Mouse (Mus musculus) CD4-positive, CD25-positive, alpha-beta regulatory T cell, adult 4 months (primary cell): ENCODE measurements around the gene Zfp523. TPM values are rescaled to one million over a fixed set of nuclear protein-coding genes. Genes with fewer than 3 reads are reported as not detected.

ENCODE experiments used
- ATAC-seq: one replicate; pipeline ENCODE4 v1.8.0; 2017
- polyA plus RNA-seq, 2 experiments: library from polyadenylated mRNA; unstranded; fragments of 100-300 nt; shearing (Covaris generic); gene quantifications; one replicate each; pipeline ENCODE4 v1.2.1; 2017

The Zfp523 gene
- polyA plus RNA-seq, 2 experiments from 2014 or later, result 2.9 to 5.5 TPM

DNA sequence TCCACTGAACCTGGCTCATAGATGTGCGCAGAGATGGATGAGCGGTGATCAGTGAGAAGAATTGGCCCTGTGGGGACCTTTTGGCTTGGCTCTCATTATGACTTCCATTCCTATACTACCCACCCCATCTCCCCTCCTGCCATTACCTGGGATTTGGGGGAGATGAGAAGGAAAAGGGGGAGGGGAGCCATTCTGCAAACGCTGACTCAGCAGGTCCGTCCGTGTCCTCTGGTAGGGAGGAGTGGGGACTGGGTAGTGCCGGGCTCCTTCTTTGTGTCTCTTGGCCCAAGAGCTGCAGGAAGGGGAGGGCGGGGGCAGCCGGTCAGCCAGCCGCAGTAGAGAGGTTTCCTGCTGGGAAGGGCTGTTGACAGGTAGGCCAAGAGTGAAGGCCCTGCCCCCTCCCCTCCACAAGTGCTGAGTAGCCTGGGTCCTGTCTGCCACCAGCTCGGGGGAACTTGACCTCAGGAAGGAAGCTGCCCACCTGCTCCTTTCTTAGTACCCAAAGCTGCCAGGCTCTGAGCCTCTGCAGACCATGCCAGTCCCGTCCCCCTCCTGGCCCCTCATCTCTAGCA lies 15.5 kb upstream of the Zfp523 start:
- ATAC-seq, result no peak

DNA sequence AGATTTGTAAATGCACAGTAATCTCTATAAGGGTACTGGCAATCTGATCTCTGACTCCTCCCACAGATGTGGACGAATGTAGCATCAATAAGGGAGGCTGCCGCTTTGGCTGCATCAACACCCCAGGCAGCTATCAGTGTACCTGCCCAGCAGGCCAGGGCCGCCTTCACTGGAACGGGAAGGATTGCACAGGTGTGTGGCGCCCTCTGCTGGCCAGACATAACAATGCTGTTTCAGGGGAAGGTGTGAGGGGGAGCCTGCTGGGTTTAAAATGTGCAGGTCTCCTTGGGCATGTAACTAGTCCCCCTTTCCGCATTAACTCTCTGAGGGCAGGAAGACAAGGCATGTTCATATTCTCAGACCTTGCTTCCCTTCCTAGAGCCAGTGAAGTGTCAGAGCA lies 13.3 kb upstream of the Zfp523 start:
- peak; percentile 72 for ATAC-seq

- no peak for ATAC-seq
Measured at GRCm38 (mm10) chr17:28170460-28171305, 6.2 kb upstream of the Zfp523 start.

- ATAC-seq, result no peak
Measured at GRCm38 (mm10) chr17:28172690-28173089, 4.2 kb upstream of the Zfp523 start.

DNA sequence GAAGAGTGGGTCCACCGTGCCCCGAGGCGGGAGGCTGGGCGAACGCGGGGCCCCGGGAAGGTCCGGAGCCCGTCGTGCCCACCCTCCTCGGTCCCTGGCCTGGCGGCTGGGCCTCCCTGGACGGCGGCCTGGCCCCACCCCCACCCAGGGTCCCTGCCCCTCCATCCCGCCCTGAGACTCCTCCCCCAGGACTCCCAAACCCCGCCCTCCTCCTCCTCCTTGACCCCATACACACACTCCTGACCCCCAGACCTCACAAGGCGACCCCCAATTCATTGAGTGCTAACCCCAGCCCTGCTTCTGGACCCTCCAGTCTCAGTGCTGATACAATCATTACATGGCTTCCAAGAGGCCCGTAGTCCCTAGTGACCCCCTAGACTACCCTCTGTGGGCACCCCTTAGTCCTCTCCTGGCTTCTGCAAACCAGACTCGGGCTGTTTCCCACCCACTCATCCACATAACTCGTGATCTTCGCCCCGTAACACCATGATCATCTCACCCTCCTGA lies 664 bp downstream of the Zfp523 start:
- no peak for ATAC-seq

GRCm38 (mm10) chr17:28180331-28180730 lies 3.4 kb downstream of the Zfp523 start:
- ATAC-seq, result no peak

- no peak for ATAC-seq
Measured at GRCm38 (mm10) chr17:28180783-28181544, 4.0 kb downstream of the Zfp523 start.

DNA sequence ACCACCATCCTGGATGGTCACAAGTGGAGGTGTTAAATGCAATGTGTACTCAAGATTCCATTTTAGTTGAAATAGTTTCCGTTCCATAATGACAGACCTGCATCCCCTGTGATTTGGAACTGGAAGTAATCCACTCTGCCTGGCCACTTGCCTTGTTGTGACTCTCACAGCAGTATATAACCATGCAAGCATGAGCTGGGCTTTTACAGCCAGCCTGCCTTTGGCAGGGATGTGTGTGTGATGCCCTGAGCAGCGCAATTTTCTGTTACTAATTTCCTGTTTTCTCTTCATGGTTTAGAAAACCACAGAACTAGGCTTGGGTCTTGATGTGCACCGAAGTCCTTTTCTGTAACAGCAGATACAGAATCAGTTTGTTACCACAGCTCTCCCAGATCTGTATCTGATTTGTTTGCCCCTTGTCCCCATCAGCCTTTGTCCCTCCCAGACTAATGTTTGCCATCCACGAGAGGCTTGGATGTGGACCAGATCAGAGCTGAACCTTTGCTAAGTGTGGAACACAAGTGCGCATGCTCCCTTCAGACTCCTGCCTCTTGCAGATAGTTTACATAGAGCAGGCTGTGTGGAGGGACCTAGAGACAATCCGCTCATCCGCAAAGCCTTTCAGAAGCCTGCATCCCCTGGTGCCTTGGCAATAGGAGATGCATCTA lies 8.2 kb downstream of the Zfp523 start:
- no peak for ATAC-seq

DNA sequence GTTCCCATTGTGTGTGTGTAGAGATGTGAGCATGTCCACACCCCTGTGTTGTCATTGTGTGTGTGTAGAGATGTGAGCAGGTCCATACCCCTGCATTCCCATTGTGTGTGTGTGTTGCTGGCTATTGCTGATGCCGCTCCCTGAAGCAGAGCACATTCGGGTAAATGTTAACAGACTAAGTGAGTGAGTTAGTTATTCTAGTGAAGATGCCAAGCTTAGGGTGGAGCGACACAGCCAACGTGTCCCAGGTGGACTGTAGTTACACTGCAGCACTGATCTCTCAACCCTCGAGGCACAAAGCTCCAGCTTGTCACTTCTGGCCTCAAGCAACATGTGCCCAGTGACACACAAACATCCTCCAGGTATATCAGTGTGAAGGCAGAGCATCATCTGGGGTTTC lies 11.4 kb downstream of the Zfp523 start:
- no peak for ATAC-seq

DNA sequence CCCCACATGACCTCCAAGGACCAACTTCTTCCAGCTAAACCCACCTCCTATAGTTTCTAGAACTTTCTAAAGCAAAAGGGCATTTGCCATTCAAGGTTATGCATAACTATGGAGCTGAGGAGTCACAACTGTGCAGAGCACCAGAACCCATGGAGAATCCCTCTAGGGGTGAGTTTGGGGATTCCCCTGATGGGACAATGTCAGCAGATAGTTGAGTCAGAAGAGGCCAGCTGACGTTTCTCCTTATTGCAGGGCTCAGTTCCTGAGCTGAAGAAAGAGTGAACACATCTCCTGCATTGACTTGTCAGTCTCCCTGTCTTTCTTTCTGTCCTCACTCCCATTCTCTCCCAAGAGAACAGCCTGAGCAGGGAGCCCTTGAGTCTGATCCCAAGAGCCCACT lies 15.8 kb downstream of the Zfp523 start:
- no peak for ATAC-seq

GRCm38 (mm10) chr17:28193559-28193958 lies 16.6 kb downstream of the Zfp523 start:
- no peak for ATAC-seq

DNA sequence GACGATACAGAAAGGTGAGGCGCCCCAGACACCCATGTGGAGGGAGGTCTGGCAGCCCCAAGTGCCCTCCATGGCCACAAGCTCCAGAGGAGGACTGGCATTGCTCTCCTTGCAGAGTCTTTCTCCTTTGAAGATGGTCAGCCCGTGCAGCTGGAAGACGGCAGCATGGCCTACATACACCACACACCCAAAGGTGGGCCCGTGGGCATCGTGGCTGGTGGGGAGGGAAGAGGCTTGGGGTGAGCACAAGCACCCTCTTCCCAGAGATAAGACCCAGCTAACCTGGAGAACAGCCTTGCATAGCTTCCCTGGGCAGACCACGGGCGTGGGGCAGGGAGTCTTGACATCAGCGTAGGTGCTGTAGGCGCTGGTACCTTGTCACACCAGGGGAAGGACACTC lies 18.1 kb downstream of the Zfp523 start:
- no peak for ATAC-seq

GRCm38 (mm10) chr17:28197646-28198045 lies 20.7 kb downstream of the Zfp523 start:
- no peak for ATAC-seq

DNA sequence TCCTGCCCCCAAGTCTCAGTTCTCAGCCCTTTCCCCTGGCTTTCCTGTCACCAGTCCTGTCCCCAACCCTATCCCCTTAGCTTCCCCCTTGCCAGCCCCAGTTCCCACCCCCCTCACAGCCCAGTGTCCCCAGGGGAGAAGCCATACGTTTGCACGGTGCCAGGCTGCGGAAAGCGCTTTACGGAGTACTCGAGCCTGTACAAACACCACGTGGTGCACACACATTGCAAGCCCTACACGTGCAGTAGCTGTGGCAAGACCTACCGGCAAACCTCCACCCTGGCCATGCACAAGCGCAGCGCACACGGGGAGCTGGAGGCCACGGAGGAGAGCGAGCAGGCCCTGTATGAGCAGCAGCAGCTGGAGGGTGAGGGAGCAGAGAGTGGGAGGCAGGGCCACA lies 25.1 kb downstream of the Zfp523 start:
- no peak for ATAC-seq

DNA sequence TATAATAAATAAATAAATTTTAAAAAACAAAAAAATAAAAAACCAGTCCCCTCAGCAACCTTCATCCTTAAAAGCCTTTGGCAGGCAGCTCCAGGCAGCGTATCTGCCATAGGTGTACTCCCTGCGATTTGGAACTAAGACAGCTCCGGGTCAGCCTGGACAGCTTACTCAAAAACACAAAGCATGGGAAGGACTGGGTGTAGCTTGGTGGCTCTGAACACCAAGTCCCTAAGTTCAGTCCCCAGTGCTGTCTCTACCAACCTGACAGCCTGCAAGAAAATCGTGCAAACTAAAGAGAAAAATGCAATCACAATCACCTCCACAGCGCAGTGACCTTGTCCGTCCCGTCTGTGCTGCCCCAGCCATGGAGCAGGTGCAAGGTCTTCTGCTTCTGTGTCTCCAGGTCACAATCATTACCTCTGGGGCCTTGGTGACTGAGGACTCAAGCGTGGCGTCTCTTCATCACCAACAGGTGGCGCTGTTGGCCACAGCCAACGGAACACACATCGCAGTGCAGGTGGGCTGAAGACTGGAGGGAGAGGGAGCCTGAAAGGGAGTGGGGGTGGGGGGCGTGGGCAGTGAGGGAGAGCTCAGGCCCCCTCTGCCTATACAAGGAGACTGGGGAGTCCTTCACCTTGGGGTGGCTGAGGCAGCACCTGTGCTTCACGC lies 27.3 kb downstream of the Zfp523 start:
- no peak for ATAC-seq

DNA sequence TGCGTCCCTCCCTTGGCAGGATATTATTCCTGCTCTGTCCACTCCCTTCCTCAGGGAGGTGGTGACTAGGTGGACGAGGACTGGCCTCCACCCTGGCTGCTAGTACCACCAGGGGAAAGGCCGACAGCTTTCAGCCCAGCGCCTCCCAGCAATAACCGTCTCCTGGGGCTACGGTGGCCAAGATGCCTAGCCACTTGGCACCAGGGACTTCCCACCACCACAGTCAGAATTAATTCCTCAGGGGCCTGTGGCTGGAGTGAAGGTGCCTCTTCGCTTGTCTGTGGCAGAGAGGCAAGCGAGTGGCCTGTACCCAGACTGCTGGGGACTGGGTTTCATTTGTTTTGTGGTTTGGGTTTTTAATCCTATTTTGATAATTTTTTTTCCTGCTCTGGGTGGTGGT lies 28.5 kb downstream of the Zfp523 start:
- no peak for ATAC-seq

DNA sequence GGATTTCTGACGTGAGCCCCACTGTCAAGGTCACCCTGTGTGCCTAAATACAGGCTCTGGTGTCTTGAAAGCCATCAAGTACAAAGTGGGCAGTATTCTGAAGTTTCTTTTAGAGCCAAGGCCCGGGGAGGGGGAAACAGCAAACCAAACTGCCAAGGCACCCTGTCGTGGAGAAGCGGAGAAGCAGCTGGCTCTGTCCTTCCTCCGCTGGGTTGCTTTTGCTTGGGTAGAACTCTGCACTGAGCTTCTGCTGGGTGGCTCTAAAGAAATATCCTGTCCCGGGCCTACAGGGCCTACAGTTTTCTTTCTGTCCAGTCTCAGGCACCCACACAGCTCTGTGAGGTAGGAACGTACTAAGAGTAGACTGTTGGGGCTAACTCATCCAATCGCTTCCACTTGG lies 30.2 kb downstream of the Zfp523 start:
- ATAC-seq, result no peak

DNA sequence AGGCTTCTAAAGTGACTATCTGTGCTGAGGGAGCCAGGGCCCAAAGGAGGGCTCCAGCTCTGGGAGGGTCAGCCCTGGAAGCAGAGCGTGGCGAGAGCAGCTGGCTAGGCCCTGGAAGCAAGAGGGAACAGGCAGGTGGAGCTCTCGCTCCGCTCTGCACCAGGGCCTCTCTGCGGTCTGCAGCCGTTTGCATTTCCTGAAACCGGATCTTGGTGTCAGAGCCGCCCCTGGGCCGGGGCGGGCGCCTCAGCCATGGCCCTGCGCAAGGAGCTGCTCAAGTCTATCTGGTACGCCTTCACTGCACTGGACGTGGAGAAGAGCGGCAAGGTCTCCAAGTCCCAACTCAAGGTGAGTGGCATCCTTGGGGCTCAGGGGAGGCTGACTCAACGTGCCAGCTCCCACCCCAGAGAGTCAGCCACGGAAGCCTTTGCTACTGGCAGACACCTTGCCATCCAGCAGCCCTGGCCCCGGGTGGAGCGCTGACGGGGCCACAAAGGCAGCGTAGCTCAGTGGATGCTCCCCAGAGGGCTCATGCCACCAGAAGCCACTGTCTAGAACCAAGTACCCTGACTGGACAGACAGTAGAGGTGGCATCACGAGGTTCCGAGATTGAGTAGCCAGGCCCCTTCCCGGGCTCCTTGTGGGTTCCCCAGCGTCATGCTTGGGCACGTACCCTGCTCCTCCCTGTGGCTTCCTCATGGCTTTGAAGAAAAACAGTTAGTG lies 30.8 kb downstream of the Zfp523 start, which contains the start of gene Def6:
Gene Def6, plus strand, starts transcription at position 188 of the 723 bp plus-strand sequence.
- peak; percentile 73 for ATAC-seq

DNA sequence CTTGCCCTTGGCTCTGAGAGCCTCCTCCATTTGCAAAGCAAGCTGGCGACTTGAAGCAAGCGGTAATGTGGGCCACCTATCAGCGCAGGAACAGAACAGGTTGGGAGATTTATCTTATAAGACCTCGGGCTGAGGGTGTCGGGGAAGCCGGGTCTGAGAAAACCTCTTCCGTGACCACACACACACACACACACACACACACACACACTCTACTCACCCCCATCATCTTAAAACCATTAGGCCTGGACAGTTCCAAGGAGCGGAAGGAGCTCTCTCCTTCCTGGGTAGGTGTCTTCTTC lies 31.3 kb downstream of the Zfp523 start:
- no peak for ATAC-seq

DNA sequence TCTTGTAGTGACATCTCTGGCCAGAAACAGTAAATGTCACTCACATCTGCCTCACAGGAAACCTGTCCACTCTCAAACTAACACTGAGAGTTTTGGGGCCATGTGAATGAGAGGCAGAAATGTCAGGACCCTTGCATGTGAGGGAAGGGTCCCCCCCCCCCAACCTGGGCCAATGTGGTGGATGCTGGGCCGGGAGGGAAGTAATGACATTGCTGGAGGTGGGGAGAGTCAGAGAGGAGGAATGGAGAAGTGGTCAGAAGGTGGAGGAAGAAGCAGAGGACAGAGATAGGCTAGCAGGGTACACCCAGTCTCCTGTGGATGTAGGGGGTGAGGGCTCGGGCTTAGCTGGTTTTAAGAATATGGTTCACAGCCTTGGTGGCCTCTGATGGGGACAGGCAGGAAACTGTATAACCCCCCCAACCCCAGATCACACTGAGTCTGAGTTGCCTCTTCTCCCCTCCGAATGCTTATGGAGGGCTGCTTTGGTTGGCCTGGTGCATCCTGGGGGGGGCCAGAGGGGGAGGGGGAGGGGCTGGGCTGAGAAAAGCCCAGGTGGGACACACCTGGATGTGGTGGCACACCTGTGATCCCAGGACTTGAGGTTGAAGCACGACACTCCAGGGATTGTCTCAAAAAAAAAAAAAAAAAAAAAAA lies 32.7 kb downstream of the Zfp523 start:
- ATAC-seq, result no peak

DNA sequence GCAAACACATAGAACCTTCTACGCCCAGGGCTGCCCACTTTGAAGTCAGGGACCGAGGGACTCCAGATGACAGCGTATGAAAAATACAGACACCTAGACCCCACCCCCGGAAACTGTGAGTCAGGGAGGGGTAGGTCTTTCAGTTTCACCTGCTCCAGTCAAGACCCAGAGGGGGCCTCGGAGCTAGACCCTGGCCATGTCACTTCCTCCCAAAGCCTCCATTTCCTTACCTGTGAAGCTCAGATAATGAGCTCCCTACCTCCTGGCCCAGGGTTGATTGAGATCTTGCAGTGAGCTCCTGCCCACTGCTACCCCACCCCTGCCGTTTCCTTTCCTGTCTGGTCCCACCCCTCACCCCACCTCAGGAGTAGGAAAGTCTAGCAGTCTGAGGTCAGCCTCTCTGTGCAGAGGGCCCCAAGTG lies 35.0 kb downstream of the Zfp523 start:
- ATAC-seq, result peak; percentile 77
